In the genomic region with DNA sequence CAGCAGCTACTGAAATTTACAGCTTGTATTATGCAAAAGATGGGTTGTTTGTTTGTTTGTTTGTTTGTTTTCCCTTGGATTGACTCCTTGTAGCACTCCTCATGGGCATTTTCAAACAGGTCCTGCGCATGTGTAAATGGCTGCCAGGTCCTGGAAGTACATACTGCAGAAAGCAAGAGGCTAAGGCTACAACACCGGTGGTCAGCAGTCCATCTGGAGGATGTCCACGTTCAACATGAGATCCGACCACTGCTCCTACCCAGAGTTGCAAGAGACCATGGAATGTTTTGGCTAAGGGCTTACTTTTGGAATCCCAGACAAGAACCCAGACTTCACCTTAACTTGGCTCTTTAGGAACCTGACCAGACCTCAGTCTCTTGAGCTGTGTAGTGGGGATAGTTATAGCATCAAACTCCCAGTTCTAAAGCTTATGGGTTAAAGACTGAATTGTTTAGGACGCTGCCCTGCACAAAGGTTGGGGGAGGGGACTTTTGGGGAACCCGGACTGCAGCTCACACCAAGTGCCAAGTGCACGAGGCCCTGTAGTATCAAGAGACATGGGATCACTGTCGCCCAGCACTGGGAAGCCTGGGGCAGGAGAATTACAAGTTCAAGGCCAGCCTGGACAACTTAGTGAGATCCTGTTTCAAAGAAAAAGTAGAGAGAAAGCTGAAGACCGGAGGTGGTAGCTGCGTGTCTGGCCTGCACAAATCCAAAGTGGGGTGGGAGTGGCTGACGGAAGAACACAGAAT, we compare ENCODE assay signal across 9 mouse cellular contexts. TPM values are rescaled to one million over a fixed set of nuclear protein-coding genes. Genes with fewer than 3 reads are reported as not detected.
DNase-seq lines count a peak whose midpoint lies in the region; ATAC-seq lines count a peak whose summit lies in the region.
"Had no signal": no experiment of that assay in that cellular context is flagged by ENCODE, and none has a peak within 500 bp of the region (broad histone marks: within the 10 kb centered on the region; RNA-seq: fewer than 3 reads in every experiment).

No protein-coding gene starts in this region.

- no peaks in the 10 kb centered on the region for H3K9me3 ChIP-seq in hindbrain, embryonic 10.5 days

- H3K79me2 ChIP-seq in macrophage (ENCODE audit: inconsistent target), result peaks cover 60% of the 10 kb centered on the region

- H3K27ac ChIP-seq in hindbrain, embryonic 10.5 days, result no peak overlapping the region
- H3K27ac ChIP-seq in macrophage, result peak overlapping the region; percentile 44

- no peak for ATAC-seq in activated CD4-positive, CD25-positive, alpha-beta regulatory T cell, adult 4 months

- DNase-seq in heart, adult 11 months, result peak; percentile 94
- DNase-seq in heart, adult 8-10 months (ENCODE audit: low spot score), result no peak
- DNase-seq in adrenal gland, postnatal 10 days, result peak; percentile 50
- DNase-seq in hindbrain, embryonic 10.5 days (ENCODE audit: low spot score), result no peak
- no peak for DNase-seq in embryo, embryonic 9.5 days (ENCODE audit: extremely low spot score)
- DNase-seq in urinary bladder, postnatal 10 days (ENCODE audit: low spot score), result no peak

- H3K4me3 ChIP-seq in hindbrain, embryonic 10.5 days, result peak overlapping the region; percentile 84
- H3K4me3 ChIP-seq in macrophage (ENCODE audit: inconsistent target), result peak overlapping the region; percentile 69

- no peaks in the 10 kb centered on the region for H3K36me3 ChIP-seq in hindbrain, embryonic 10.5 days
- 0 out of 2 replicates have a peak, but pooled peaks cover 8% of the 10 kb centered on the region for H3K36me3 ChIP-seq in macrophage (ENCODE audit: inconsistent target)

- H3K27me3 ChIP-seq in hindbrain, embryonic 10.5 days (ENCODE audit: insufficient read depth, poor library complexity, severe bottlenecking), result peaks cover 13% of the 10 kb centered on the region; the same call in 1 of the 2 replicates

- H3K4me1 ChIP-seq in hindbrain, embryonic 10.5 days (replicated peaks), result peaks cover 29% of the 10 kb centered on the region

- WGBS in hindbrain, embryonic 10.5 days, result 69% methylated on average over 11 of the region's 11 CpGs
- 28% methylated on average over 11 of the region's 11 CpGs for WGBS in macrophage (ENCODE audit: missing documents)

RNA-seq across cellular contexts. Expression of a gene that starts 1.4 kb away (rescaled TPM):
- 100 to 1,000 TPM; 363 to 434 (median 401) TPM for total RNA-seq in heart, adult 8-10 months (2022)
- 100 to 1,000 TPM; 712 to 837 TPM for total RNA-seq in adrenal gland, postnatal 10 days (2021)
- polyA plus RNA-seq in hindbrain, embryonic 10.5 days (2016; fragmentation: Nextera tagmentation; extraction: Ambion mirVana), result 123 and 124 TPM in 2 replicates
- total RNA-seq in macrophage (2018; cell fraction: chromatin; rRNA removed), result 100 to 1,000 TPM in 12 of 26 experiments, 10 to 100 TPM in 14; 16.2 to 301 (median 89.5) TPM
- total RNA-seq in macrophage (2018; cell fraction: cytosol; rRNA removed), result 100 to 1,000 TPM; 255 to 881 (median 507) TPM
- total RNA-seq in macrophage (2018; cell fraction: nucleus; rRNA removed), result 100 to 1,000 TPM in 24 of 26 experiments, 10 to 100 TPM in 2; 77.6 to 391 (median 161) TPM
- polyA plus RNA-seq in macrophage (2018), result 566 to 1,134 TPM (median 980 TPM) in 3 replicates
- polyA plus RNA-seq in activated CD4-positive, CD25-positive, alpha-beta regulatory T cell, adult 4 months (2017; shearing (Covaris generic)), result 10 to 100 TPM in 1 of 2 experiments, 1 to 10 TPM in 1; 7.1 to 11.2 TPM

RNA-seq across cellular contexts. Expression of a gene that starts 26.5 kb away (rescaled TPM):
- total RNA-seq in heart, adult 8-10 months (2022), result 100 to 1,000 TPM in 2 of 4 experiments, 10 to 100 TPM in 2; 97.0 to 106 (median 99.0) TPM
- 10 to 100 TPM; 20.1 to 24.0 TPM for total RNA-seq in adrenal gland, postnatal 10 days (2021)
- polyA plus RNA-seq in hindbrain, embryonic 10.5 days (2016; fragmentation: Nextera tagmentation; extraction: Ambion mirVana), result 1.9 TPM in 2 replicates
- 10 to 100 TPM in 13 of 26 experiments, 1 to 10 TPM in 13; 1.2 to 35.3 (median 10.2) TPM for total RNA-seq in macrophage (2018; cell fraction: chromatin; rRNA removed)
- 10 to 100 TPM in 7 of 26 experiments, 1 to 10 TPM in 19; 3.9 to 16.8 (median 8.9) TPM for total RNA-seq in macrophage (2018; cell fraction: cytosol; rRNA removed)
- 10 to 100 TPM in 7 of 26 experiments, 1 to 10 TPM in 19; 1.4 to 26.2 (median 6.9) TPM for total RNA-seq in macrophage (2018; cell fraction: nucleus; rRNA removed)
- polyA plus RNA-seq in macrophage (2018), result 6.2 to 10.9 TPM (median 7.4 TPM) in 3 replicates
- polyA plus RNA-seq in activated CD4-positive, CD25-positive, alpha-beta regulatory T cell, adult 4 months (2017; shearing (Covaris generic)), result 1 to 10 TPM; 1.2 TPM

RNA-seq across cellular contexts. Expression of a gene that starts 46.5 kb away (rescaled TPM):
- total RNA-seq in heart, adult 8-10 months (2022), result 100 to 1,000 TPM; 104 to 124 (median 121) TPM
- 10 to 100 TPM; 82.2 to 90.6 TPM for total RNA-seq in adrenal gland, postnatal 10 days (2021)
- polyA plus RNA-seq in hindbrain, embryonic 10.5 days (2016; fragmentation: Nextera tagmentation; extraction: Ambion mirVana), result 48.8 and 53.9 TPM in 2 replicates
- total RNA-seq in macrophage (2018; cell fraction: chromatin; rRNA removed), result 100 to 1,000 TPM in 21 of 26 experiments, 10 to 100 TPM in 5; 56.6 to 217 (median 135) TPM
- total RNA-seq in macrophage (2018; cell fraction: cytosol; rRNA removed), result 10 to 100 TPM; 47.7 to 81.1 (median 59.5) TPM
- 10 to 100 TPM; 38.5 to 94.3 (median 69.0) TPM for total RNA-seq in macrophage (2018; cell fraction: nucleus; rRNA removed)
- 51.6 to 103 TPM (median 67.2 TPM) in 3 replicates for polyA plus RNA-seq in macrophage (2018)
- polyA plus RNA-seq in activated CD4-positive, CD25-positive, alpha-beta regulatory T cell, adult 4 months (2017; shearing (Covaris generic)), result 10 to 100 TPM; 23.4 to 26.0 TPM

RNA-seq across cellular contexts. Expression of a gene that starts 47.0 kb away (rescaled TPM):
- 1 to 10 TPM; 1.6 to 3.1 (median 2.3) TPM for total RNA-seq in heart, adult 8-10 months (2022)
- 1 to 10 TPM; 4.1 to 4.7 TPM for total RNA-seq in adrenal gland, postnatal 10 days (2021)
- polyA plus RNA-seq in hindbrain, embryonic 10.5 days (2016; fragmentation: Nextera tagmentation; extraction: Ambion mirVana), result 1.3 and 2.2 TPM in 2 replicates
- total RNA-seq in macrophage (2018; cell fraction: chromatin; rRNA removed), result 10 to 100 TPM in 24 of 26 experiments, 1 to 10 TPM in 2; 7.8 to 42.6 (median 23.9) TPM
- total RNA-seq in macrophage (2018; cell fraction: cytosol; rRNA removed), result 1 to 10 TPM in 4 of 26 experiments, under 1 TPM in 22; 0.09 to 1.9 (median 0.30) TPM
- 10 to 100 TPM in 17 of 26 experiments, 1 to 10 TPM in 9; 6.1 to 29.4 (median 13.1) TPM for total RNA-seq in macrophage (2018; cell fraction: nucleus; rRNA removed)
- polyA plus RNA-seq in macrophage (2018), result 0.40 to 1.5 TPM (median 0.95 TPM) in 3 replicates
- polyA plus RNA-seq in activated CD4-positive, CD25-positive, alpha-beta regulatory T cell, adult 4 months (2017; shearing (Covaris generic)), result 1 to 10 TPM in 1 of 2 experiments, under 1 TPM in 1; 0.54 to 1.4 TPM

RNA-seq across cellular contexts. Expression of a gene that starts 47.0 kb away (rescaled TPM):
- not detected for total RNA-seq in heart, adult 8-10 months (2022)
- under 1 TPM in 1 of 2 experiments, not detected in 1; 1.00 TPM for total RNA-seq in adrenal gland, postnatal 10 days (2021)
- polyA plus RNA-seq in hindbrain, embryonic 10.5 days (2016; fragmentation: Nextera tagmentation; extraction: Ambion mirVana), result not detected in 2 replicates
- total RNA-seq in macrophage (2018; cell fraction: chromatin; rRNA removed), result 1 to 10 TPM in 12 of 26 experiments, not detected in 14; 1.2 to 5.3 (median 1.9) TPM
- total RNA-seq in macrophage (2018; cell fraction: cytosol; rRNA removed), result under 1 TPM in 14 of 26 experiments, not detected in 12; 0.07 to 0.77 (median 0.18) TPM
- 1 to 10 TPM in 4 of 26 experiments, under 1 TPM in 3, not detected in 19; 0.83 to 2.1 (median 1.0) TPM for total RNA-seq in macrophage (2018; cell fraction: nucleus; rRNA removed)
- polyA plus RNA-seq in macrophage (2018), result 0.11 to 0.26 TPM in 2 of 3 replicates, not detected in the other
- not detected for polyA plus RNA-seq in activated CD4-positive, CD25-positive, alpha-beta regulatory T cell, adult 4 months (2017; shearing (Covaris generic))
- total RNA-seq: hematopoietic stem cell, adult 5-6 weeks had no signal

Comparison
In these comparisons a context has a peak if more than half of its experiments do, and no peak if none do; other contexts are left out.
1. DNase-seq: peak in heart, adult 11 months (single experiment) and adrenal gland, postnatal 10 days (single experiment); none in heart, adult 8-10 months (single experiment), hindbrain, embryonic 10.5 days (single experiment), embryo, embryonic 9.5 days (single experiment) and urinary bladder, postnatal 10 days (single experiment).
2. RNA of a gene that starts 1.4 kb away (polyA plus RNA-seq): 566 to 1,134 TPM in macrophage and 123 to 124 TPM in hindbrain, embryonic 10.5 days; 7.1 to 11.2 TPM in activated CD4-positive, CD25-positive, alpha-beta regulatory T cell, adult 4 months; every median in the first group is over 10 times any median in the second.